Mouse (Mus musculus): ENCODE data around the gene Luzp2. TPM values are rescaled to one million over a fixed set of nuclear protein-coding genes. Genes with fewer than 3 reads are reported as not detected.

The Luzp2 gene
- under 1 TPM; 0.27 to 0.37 TPM for total RNA-seq (2021)
- long read RNA-seq, experiment 1: 0 reads
- long read RNA-seq, experiment 2: 0 reads

DNA sequence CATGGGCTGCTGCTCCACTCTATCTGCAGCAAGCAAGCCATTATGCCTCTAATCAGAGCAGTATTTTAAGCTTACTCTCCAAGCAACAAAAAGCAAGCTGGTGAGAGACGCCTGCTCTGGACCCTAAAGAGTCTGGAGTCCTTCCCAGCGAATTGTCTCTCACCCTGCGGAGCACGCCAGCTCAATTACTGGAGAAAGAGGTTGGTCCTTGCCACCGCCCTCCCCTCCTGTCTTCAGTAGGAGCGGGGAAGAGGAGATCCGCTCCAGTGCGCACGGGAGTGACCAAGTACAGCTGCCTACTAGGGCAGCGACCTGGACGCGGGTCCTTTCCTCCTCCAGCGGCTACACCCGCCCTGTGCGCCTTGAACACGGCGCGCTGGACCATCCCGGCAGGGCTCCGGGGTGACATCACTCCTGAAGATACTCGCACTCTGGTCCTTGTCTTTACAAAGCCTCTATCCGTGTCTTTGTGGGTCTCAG is at the start of gene Luzp2:
Gene Luzp2 (plus strand): TSS at position 127 of the 480 bp plus-strand sequence.
- intact Hi-C loops (cut with DNase I; ENCODE audit: low total_unique reads): no loop called here
- no peak for DNase-seq

- intact Hi-C loops (cut with DNase I; ENCODE audit: low total_unique reads): no loop called here
- no peak for DNase-seq
Measured at GRCm38 (mm10) chr7:54787456-54787855, 47.8 kb upstream of the Luzp2 start.

- intact Hi-C loops (cut with DNase I; ENCODE audit: low total_unique reads): no loop called here
- DNase-seq: no peak
Measured at GRCm38 (mm10) chr7:54818606-54819005, 16.7 kb upstream of the Luzp2 start.

DNA sequence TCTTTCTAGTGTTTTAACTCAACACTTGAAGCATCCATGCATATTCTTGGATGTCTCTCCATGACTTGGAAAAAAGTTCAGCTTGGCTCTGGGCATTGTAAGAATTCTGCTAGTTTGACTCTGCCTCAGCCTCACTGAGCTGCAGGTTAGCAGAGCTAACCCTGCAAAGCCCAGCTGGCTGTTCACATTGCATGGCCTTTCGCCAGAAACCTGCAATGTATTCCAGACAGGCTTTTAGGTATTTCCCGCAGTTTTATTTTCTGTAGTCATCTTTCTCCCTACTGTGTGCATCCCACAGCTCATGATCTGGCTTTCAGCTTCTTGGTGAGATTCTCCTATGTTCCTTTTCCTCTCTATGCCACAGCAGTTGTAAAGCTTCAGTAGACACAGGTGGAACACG is 6.5 kb upstream of the Luzp2 start:
- intact Hi-C loops (cut with DNase I; ENCODE audit: low total_unique reads): no loop called here
- no peak for DNase-seq

DNA sequence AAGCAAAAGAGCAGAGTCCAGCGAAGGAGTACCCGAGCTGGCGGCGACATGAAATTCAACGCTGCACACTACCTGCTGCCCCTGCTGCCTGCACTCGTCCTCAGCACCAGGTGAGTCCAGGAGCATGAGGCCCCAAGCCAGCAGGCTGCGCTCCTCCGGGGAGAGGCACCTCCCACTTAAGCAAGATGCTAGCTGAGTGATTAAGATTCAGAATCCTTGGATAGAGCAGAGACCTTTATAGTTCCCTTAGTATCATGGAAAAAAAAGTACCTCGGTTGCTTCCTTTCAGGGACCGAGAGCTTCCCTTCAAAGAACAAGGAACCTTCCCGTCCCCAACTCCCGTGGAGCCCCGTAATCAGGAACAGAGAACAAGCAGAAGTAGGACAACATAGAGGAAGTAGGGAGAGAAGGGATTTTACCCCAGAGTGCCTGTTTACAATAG is 634 bp downstream of the Luzp2 start:
- intact Hi-C loops (cut with DNase I; ENCODE audit: low total_unique reads): no loop called here
- no peak for DNase-seq

DNA sequence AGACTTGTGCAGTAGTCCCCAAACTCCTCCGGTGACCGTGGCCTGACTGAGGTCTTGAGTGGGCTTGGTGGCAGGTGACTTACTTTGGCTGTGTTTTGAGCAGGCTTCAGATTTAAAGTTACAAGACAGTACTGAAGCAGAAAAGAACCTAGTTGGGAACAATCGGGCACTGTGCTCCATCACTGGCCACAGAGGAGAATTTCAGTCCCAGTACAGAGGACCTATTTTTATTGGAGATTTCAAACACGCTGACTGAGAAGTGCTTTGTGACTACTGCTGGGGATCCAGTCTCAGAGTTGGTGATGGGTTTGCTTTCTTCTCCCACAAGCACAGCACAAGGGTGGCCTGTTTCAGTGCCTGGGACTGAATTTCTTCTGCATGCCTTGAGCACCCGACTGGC is 1.1 kb downstream of the Luzp2 start:
- intact Hi-C loops (cut with DNase I; ENCODE audit: low total_unique reads): no loop called here
- no peak for DNase-seq

DNA sequence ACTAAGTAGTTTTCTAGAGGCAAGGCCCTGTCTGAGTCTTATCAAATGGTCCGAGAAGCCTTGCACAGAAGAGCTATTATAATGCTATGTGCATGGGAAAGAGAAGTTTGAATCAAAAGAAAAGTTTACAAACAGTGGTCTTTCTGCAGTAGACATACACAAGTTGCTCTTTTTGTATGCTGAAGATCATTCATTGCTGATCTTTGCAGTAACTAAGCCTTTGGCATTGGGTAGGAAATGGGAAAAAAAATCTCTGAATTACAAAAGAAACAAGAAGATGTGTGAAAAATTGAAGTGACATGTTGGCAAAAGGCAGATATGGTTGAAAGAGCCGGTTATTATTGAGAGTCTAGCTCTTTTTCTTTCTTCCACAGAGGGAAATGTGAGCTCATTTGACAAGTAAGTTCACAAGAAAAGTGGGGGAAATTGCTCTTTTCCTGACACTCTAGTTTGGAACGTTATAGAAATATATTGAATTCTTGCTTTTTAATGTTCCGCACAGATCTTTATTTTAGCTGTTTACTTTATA is 7.6 kb downstream of the Luzp2 start:
- DNase-seq: no peak
- intact Hi-C loops (cut with DNase I; ENCODE audit: low total_unique reads): loop anchor here (10.0 kb wide), 1 partner anchor 872 kb away; no protein-coding TSS in a partner anchor

- intact Hi-C loops (cut with DNase I; ENCODE audit: low total_unique reads): loop anchor here (10.0 kb wide), 1 partner anchor 869 kb away; no protein-coding TSS in a partner anchor
- DNase-seq: no peak
Measured at GRCm38 (mm10) chr7:54845875-54846691, 10.8 kb downstream of the Luzp2 start.

GRCm38 (mm10) chr7:54846692-54847020 is 11.4 kb downstream of the Luzp2 start:
- DNase-seq: no peak
- intact Hi-C loops (cut with DNase I; ENCODE audit: low total_unique reads): loop anchor here (10.0 kb wide), 1 partner anchor 868 kb away; no protein-coding TSS in a partner anchor

DNA sequence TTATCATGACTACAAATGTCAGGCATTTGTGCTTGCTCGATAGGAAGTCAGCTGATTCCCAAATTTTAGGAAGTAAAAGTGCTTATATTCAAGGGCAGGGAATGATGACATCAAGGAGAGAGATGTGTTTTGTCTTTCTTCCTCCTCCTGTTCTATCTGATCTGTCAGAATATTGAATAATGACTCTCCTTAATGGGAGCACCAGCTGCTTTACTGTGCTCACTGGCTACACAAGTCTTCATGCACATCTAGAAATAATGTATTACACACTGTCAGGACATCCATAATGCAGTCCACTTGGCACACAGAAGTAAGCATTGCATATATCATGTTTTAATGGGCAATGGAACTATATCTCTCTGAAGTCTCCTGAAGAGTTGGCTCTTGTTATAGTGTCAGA is 17.6 kb downstream of the Luzp2 start:
- intact Hi-C loops (cut with DNase I; ENCODE audit: low total_unique reads): no loop called here
- DNase-seq: no peak

DNA sequence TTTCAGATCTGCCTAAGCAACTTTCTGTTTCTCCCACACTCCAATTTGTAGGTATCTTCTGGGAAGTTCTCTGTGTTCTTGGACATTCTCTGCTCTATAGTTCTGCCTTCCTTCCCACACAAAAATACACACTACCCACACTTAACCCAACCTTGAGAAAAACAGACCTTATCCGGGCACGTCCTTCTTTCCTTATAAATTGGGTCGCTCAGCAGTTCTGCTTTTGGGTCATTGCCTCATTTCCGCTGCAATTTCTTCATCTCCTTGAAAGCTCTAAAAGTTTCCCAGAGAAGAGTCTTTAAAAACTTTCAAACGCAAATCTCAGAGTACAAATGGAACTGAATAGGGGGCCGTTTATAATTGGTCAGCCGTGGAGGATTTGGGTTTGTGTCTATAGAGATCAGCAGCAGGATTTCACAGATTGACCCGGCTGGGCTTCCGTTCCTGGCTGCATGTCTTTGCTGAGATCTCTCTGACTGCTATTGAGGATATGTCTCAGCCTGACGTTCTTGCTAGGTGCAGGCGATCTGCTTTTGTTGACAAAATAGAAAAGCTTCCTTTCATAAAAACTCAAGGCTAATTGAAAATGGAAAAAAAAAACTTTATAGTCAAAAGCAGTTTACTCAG is 26.0 kb downstream of the Luzp2 start:
- no peak for DNase-seq
- intact Hi-C loops (cut with DNase I; ENCODE audit: low total_unique reads): no loop called here

- intact Hi-C loops (cut with DNase I; ENCODE audit: low total_unique reads): no loop called here
- DNase-seq: no peak
Measured at GRCm38 (mm10) chr7:54878928-54879644, 43.8 kb downstream of the Luzp2 start.

DNA sequence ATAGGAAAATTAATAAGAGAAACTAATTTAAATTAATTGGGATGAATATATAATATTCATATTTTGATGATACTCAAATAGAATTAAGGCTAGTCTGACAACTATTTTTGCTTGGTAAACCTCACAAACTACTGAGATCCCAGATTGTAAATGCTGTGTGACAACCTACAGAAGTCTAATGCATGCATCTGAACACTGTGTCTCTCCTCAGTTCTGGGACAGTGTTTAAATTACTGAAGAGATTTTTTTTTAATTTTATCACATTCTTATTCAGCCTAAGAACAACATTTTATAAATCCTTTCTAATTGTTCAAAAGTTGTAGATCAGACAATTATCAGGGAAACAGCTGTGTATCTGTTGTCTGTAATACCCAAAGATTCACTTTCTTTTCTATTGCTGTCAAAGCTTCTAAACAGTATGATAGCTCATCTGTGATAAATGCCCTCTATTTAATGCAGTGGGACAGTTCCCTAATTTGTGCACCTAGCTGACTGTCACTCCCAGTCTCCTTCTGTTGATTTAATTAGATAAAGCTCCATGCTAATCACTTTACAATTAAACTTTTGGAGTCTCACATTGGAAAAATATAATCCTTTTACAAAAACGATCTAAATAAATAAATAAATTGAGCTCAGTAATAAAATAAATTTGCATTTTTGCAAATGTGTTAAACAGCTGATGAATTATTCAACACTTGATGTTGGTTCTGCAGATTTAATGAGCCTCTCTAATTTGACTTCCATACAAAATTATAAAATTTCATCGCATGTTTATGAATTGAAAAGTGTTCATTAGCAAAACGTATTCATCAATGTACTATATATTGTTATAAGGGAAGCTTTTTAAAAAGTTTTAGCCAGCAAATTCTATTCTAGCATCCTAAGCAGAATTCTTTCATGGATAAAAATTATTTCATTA is 58.7 kb downstream of the Luzp2 start:
- intact Hi-C loops (cut with DNase I; ENCODE audit: low total_unique reads): no loop called here
- DNase-seq: no peak

DNA sequence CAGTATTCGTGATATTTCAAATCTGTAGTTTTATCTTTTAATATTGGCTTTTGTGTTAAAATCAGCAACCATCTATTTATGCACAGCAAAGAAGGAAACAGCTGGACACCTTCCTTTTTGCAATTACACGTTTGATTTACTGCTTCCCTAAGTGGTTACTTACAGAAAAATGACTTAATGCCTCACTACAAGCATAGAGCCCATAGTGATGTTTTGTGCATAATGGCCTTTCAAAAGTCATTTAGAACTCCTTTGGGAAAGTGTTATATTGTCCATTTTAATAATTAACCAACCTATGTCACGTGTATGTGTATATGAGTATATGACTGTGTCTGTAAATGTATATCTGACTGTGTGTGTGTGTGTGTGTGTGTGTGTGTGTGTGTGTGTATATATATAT is 63.3 kb downstream of the Luzp2 start:
- no peak for DNase-seq
- intact Hi-C loops (cut with DNase I; ENCODE audit: low total_unique reads): no loop called here

DNA sequence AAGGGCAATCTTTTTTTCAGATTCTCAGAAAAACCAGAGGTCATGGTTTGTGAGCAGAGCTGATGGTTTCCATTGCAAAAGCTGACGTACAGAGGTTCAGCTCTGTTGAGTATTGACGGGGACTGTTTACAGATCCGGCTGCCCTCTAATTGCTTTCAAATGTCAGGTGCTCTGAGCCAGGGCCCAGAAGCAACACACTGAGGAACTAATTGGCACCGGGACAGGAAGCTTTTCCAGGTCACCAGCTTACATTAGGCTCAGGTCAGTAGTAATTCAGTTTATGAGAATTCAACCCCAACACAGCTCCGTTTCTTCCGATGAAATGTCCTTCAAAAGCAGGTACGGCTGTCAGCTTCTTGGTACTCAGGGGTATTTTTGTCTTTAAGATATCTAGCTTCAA is 74.7 kb downstream of the Luzp2 start:
- no peak for DNase-seq
- intact Hi-C loops (cut with DNase I; ENCODE audit: low total_unique reads): no loop called here

- intact Hi-C loops (cut with DNase I; ENCODE audit: low total_unique reads): no loop called here
Measured at GRCm38 (mm10) chr7:54914030-54914429, 78.7 kb downstream of the Luzp2 start.

DNA sequence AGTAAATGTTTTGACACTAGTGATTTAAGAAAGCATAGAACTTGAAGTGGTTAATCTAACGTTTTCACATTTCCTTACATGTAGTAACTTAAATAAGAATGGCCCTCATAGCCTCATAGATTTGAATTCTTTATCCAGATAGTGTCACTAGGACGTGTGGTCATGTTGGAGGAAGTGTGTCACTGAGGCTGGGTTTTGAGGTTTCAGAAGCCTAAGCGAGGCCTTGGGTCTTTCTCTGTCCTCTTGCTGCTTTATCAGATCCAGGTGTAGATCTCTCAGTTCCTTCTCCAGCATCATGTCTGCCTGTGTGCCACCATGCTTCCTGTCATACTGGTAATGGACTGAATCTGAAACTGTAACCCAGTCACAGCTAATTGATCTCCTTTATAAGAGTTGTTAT is 86.7 kb downstream of the Luzp2 start:
- intact Hi-C loops (cut with DNase I; ENCODE audit: low total_unique reads): no loop called here
- DNase-seq: no peak

More at GRCm38 (mm10) chr7:54914030-54914429, 78.7 kb downstream of the Luzp2 start:
- DNase-seq: no peak

GRCm38 (mm10) chr7:54956759-54957158 is 121.5 kb downstream of the Luzp2 start:
- no peak for DNase-seq
- intact Hi-C loops (cut with DNase I; ENCODE audit: low total_unique reads): no loop called here

DNA sequence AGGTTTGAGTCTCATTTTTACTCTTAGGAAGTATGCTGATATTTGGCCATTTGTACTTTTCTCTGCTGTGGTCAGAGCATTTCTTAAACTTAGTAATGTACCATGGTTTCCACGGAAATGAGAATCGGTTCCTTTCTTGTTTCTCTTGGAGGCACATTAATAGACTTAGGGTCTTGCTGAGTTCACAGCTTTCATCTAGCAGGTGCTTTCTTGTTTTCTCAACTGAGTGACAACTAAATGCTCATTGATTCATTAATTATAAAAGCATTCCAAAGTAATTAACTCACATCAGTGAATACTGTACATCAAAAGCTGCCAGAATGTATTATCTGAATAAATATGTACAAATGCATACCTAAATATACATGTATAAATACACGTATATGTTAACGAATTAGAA is 127.4 kb downstream of the Luzp2 start:
- DNase-seq: no peak
- intact Hi-C loops (cut with DNase I; ENCODE audit: low total_unique reads): no loop called here

Measured in gastrocnemius, postnatal 14 days (tissue).